Mouse (Mus musculus): ENCODE results near the gene B3gnt2.

The B3gnt2 gene

DNA sequence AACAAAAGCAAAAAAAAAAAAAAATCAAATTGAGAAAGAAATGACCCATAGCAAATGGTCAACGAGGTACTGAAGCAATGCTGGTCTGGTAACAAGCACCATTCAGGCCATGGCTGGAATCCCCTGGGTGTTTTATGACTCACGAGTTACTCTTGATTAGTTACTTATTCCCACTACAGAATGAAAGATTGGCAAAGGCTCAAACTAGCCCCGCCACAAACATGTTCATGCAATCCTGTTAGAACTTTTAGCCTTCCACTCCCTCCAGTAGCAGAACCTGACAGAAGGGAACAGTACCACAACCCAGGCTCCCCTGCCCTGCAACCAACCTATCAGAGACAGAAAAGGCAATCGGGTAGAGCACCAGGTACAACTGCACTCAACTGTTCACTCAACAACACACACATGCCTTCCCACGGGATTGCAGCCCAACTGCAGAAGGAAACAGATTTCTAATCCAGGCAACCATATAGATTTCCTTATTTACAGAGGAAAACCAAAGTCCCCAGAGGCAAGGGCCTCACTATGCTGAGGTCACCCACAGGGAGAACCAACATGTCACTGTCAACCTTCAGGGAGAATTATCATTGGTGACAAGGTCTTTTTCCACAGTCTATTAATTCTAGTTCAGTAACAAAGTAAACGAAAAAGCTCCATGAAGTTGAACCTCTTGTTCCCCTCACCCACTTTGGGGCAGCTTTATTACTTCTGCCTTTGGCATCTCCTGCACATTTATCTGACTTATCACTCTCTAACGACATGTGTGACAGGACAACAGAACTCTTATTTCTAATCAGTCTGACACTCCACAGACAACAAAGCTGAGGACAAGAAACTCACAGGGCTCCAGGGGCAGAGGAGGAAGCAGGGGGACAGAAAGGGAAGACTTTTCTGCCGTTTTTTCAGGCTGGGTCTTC, 12.8 kb downstream of the B3gnt2 start:
- no peak for DNase-seq (ENCODE audit: low spot score)

DNA sequence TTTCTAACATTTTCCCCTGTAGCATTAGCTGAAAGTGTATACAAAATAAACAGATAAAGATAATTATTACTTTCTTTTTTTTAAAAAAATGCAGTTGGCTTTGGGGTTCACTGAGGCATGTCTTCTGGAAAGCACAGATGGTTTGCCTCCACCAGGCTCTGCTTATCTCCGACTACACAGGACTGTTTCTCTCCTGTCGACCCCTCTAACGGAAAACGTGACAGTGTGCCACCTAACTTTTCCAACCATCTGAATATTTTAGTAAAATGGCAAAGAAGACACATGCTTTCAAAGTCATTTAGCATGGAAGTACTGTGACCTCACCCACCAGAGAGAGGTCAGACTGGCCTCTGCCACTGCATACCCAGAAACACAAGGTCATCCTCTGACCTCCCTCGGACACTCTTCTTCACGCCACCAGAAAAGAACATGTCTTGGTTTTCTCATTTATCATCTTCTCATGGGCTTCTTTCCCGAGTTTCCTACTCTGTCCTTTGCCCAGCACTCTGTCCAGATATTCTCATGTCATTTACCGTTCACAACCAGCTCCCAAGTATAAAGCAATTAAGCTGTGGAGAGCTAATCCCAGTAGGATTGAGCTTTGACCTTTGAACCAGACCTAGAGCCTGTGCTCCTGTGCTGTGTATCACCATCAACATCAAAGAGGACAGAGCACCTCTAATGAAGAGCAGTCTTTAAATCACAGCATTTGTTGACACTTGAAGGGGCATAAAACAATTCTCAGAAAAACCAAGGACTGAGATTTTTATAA, 13.6 kb downstream of the B3gnt2 start:
- DNase-seq (ENCODE audit: low spot score), result no peak

- no peak for DNase-seq (ENCODE audit: low spot score)
Measured at GRCm38 (mm10) chr11:22846093-22846835, 14.5 kb downstream of the B3gnt2 start.

DNA sequence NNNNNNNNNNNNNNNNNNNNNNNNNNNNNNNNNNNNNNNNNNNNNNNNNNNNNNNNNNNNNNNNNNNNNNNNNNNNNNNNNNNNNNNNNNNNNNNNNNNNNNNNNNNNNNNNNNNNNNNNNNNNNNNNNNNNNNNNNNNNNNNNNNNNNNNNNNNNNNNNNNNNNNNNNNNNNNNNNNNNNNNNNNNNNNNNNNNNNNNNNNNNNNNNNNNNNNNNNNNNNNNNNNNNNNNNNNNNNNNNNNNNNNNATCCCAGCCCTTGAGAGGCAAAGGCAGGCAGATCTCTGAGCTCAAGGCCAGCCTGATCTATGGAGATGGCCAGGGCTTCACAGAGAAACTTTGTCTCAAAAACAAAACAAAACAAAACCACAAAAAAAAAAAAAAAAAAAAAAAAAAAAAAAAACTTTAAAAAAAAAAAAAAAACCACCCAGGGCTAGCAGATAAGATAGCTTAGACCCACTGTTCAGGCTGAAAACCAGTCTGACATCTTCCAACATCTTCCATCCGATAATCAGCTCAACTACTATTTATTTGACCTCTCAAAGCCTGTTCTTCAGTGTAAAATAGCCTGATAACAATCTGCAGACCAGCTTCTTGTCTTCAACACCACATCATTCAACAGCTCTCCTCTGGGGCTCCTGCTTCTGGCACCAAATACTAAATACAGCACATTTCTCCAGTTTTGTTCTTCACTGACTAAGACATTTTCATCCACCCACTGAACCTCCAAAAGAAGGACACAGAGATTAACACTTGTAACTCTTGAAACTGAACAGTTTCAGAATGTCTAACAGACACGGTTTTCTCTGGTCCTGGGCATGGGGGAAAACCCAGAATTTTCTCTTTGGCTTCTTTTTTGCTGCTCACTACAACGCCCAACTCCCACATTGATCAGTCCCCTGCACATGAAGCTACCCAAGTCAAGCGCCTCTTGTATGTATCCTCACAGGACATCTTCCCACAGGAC, 15.7 kb downstream of the B3gnt2 start:
- DNase-seq (ENCODE audit: low spot score), result no peak

GRCm38 (mm10) chr11:22839456-22839855, 21.3 kb downstream of the B3gnt2 start:
- no peak for DNase-seq (ENCODE audit: low spot score)

DNA sequence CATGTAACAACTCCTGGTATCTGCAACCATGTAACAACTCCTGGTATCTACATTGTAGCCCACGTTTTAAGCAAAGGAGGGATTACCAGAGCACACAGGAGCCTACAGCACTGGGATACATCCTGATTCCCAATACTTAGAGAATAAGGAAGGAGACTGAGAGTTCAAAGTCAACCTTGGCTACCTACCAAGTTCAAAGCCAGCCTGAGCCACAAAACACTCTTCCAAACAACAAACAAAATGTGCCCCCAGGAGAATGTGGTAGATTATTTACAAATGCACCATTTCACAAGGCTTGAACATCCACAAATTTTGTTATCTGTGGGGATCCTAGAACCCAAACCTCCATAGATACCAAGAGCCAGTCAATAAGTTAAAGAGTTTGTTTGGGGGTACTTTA, 22.4 kb downstream of the B3gnt2 start:
- DNase-seq (ENCODE audit: low spot score), result no peak

DNA sequence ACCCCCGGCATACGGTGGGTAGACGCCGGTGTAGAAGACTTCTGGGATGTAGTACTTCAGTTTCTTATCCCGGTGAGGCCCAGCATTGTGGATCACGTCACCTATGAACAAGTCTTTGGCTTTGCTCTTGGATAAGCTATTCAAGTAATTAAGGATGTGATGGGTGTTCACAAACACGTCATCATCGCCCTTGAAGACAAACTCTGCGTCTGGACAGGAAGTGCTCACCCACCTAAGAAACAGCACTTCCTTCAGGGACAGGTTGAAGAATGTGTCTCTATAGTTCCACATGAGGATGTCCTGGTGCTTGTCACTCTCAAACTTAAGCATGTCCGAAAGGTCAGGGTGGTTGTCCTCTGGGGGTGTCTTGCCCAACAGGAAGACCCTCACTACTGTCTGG, 24.5 kb downstream of the B3gnt2 start:
- no peak for DNase-seq (ENCODE audit: low spot score)

GRCm38 (mm10) chr11:22832600-22832999, 28.2 kb downstream of the B3gnt2 start:
- no peak for DNase-seq (ENCODE audit: low spot score)

DNA sequence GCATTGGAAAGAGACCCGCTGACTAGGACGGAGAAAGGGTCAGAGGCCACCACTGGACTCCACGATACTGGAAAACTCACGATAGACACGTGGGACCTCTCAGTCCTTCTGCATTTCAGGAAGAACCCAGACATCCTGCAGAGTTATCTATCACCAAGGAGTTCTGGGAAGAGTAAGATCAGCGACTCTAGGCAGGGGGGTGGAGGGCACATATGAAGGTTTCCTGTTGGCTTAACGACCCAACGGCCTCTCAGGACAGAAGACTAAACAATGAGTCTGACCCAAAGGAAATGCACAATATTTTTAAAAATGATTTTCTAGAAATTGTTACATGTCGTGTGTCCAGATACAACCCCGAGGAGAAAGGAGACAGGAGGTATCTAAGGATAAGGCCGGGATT, 28.8 kb downstream of the B3gnt2 start:
- no peak for DNase-seq (ENCODE audit: low spot score)

- no peak for DNase-seq (ENCODE audit: low spot score)
Measured at GRCm38 (mm10) chr11:22830684-22831083, 30.1 kb downstream of the B3gnt2 start.

DNA sequence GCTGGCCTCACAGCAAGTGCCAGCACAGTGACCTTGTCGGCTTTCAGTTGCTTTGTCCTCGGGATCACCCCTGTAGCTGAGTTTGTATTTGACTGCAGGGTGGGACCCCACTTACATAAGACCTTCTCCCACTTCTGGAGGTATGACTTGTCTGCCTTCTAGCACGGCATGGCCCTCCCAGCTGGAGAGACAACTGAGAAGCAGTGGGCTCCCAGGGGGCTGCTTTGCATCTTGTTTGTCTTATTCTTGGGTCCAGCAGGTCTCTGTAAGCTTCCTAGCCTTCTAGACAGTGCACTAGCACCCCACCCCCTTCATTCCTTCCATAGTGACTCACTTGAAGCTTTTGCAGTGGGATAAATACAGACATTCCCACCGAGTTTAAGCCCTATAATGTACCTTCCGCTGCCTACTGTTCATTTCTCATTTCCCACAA, 30.6 kb downstream of the B3gnt2 start:
- DNase-seq (ENCODE audit: low spot score), result no peak

GRCm38 (mm10) chr11:22828988-22829632, 31.7 kb downstream of the B3gnt2 start:
- no peak for DNase-seq (ENCODE audit: low spot score)

DNA sequence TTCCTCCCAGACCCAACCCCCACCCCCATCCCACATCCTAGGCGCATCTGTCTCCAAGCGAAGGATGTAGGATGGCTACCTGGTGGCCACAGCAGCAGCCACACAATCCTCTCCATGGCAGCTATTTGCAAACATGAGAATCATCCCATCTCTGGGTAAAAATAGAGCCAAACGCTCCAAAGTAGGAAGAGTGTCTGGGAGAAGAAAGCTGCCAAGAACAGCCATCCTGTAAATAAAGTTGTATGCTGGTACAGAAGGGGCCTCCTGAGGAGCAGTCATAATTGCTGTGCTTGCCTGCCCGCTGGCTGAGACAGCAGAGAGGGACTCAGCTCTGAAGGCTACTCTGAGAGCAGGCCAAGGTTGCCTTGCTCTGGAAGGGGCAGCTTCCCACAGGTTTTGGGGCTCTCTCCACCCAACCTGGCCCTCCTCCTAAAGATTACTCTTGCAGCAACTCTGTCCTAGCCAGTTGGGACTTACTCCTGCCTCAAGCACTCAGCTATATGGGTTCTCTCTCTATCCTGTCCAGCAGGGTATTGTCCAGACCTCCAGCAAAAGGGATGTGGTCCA, 33.2 kb downstream of the B3gnt2 start:
- no peak for DNase-seq (ENCODE audit: low spot score)

DNA sequence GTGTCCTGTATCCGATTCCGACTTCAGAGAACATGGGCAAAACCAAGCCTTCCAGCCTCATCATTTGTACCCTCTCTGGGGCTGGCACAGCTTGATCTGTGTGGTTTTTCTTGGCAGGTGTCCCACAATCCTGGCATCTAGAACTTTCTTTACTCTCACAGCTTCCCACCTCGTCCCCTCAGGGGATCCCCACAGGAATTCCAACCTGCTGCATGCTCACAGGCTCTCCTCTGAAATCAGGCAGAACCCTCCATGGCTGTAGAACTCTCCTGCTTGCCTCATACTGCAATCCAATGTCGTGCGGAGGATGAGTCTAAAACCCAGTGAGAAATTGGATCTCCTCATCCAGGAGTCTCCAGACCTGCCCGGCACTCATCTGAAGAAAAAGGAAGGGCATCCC, 34.1 kb downstream of the B3gnt2 start:
- no peak for DNase-seq (ENCODE audit: low spot score)

- DNase-seq (ENCODE audit: low spot score), result no peak
Measured at GRCm38 (mm10) chr11:22826051-22826450, 34.7 kb downstream of the B3gnt2 start.

- DNase-seq (ENCODE audit: low spot score), result no peak
Measured at GRCm38 (mm10) chr11:22825548-22825947, 35.2 kb downstream of the B3gnt2 start.

- no peak for DNase-seq (ENCODE audit: low spot score)
Measured at GRCm38 (mm10) chr11:22824049-22824705, 36.6 kb downstream of the B3gnt2 start.

DNA sequence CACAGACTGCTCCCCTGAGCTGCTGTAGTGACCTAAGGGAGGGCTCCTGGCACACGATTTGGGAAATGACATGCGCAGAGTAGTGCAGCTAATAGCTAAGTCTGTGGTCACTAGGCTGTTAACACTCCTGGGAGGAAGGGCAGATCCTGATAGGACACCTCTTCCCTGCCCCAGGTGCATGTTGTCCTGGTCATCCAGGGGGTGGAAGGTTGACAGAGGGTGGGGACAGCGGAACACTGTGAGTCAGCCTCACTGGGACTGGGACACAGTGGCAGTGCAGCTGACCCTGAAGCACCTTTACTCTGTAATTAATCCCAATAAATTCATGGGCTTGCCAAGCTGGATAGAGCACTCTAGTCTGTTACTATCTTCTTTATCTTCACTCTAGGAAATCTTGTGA, 39.5 kb downstream of the B3gnt2 start:
- no peak for DNase-seq (ENCODE audit: low spot score)

GRCm38 (mm10) chr11:22818371-22818770, 42.4 kb downstream of the B3gnt2 start:
- no peak for DNase-seq (ENCODE audit: low spot score)

DNA sequence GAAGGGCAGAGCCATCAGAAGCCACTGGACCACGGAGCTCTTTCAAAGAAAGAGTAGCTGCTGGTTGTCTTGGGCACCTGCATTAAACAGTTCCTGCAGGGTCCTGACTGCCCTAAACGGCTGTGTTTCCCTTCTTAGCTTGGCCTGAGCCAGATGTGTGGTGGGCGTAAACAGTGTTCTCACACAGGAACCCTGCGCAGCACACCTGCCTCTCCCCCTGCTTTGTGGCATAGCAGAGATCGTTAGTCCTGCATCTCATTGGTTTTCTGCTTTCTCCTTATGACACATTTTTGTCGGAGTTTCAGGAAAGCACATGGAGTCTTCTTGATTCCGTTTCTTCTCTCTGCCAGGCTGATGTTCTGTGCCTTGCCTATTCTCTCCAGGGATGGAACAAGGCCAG, 44.9 kb downstream of the B3gnt2 start:
- no peak for DNase-seq (ENCODE audit: low spot score)

All from spleen, adult 12 weeks (tissue).